Mouse (Mus musculus) forebrain, embryonic 15.5 days (tissue): ENCODE measurements around the gene Sgcd. TPM values are rescaled to one million over a fixed set of nuclear protein-coding genes. Genes with fewer than 3 reads are reported as not detected.

Experiments
- ATAC-seq: fragments of 200-750 bp; cut with Nextera tagmentation; replicated peaks from 2 replicates; pipeline ENCODE4 v1.8.0; 2017; ENCODE audit warnings: mild to moderate bottlenecking, moderate TSS enrichment, moderate library complexity
- H3K27ac ChIP-seq: fragments of 300-500 bp; sonication (generic); replicated peaks from 2 replicates; pipeline ENCODE4 v1.5.1; 2015; ENCODE audit warnings: mild to moderate bottlenecking, inconsistent platforms
- H3K27me3 ChIP-seq: fragments of 300-500 bp; sonication (generic); 2 replicates; pipeline ENCODE4 v1.6.1; 2015; ENCODE audit warnings: inconsistent platforms
- H3K36me3 ChIP-seq: fragments of 300-500 bp; sonication (generic); 2 replicates; pipeline ENCODE4 v1.6.1; 2015; ENCODE audit warnings: mild to moderate bottlenecking, inconsistent platforms
- H3K4me1 ChIP-seq: fragments of 300-500 bp; sonication (generic); 2 replicates; pipeline ENCODE4 v1.6.1; 2015; ENCODE audit warnings: inconsistent platforms
- H3K4me2 ChIP-seq: fragments of 300-500 bp; sonication (generic); replicated peaks from 2 replicates; pipeline ENCODE4 v1.6.1; 2015; ENCODE audit warnings: mild to moderate bottlenecking, inconsistent platforms
- H3K4me3 ChIP-seq: fragments of 300-500 bp; sonication (generic); 2 replicates; pipeline ENCODE4 v1.5.1; 2015; ENCODE audit warnings: mild to moderate bottlenecking, inconsistent platforms
- H3K9ac ChIP-seq: fragments of 300-500 bp; sonication (generic); replicated peaks from 2 replicates; pipeline ENCODE4 v1.6.1; 2015; ENCODE audit warnings: mild to moderate bottlenecking, inconsistent platforms
- H3K9me3 ChIP-seq: fragments of 300-500 bp; sonication (generic); 2 replicates; pipeline ENCODE4 v1.6.1; 2016; ENCODE audit warnings: inconsistent platforms
- WGBS: fragments of 180-500 bp; shearing (Covaris S2); methylation state at CpG from one replicate; pipeline ENCODE4 v1.1.7; 2015; ENCODE audit warnings: mixed read lengths; 5-methylcytosine and 5-hydroxymethylcytosine counted together
- polyA plus RNA-seq: library from polyadenylated mRNA; unstranded; fragments of >200 nt; fragmentation: Nextera tagmentation; extraction: Ambion mirVana; gene quantifications from 2 replicates; pipeline ENCODE4 v1.2.1, GENCODE M21; 2015

The Sgcd gene
- polyA plus RNA-seq, 1 experiment from 2014 or later = 3.2 TPM

- no peaks in the 10 kb centered on the region for H3K27me3 ChIP-seq
- no peak overlapping the region for H3K4me3 ChIP-seq
- H3K4me1 ChIP-seq = no peaks in the 10 kb centered on the region
- no peaks in the 10 kb centered on the region for H3K9me3 ChIP-seq
- 90% methylated on average over 5 of the region's 5 CpGs for WGBS
- no peak overlapping the region for H3K4me2 ChIP-seq
- no peaks in the 10 kb centered on the region for H3K36me3 ChIP-seq
- H3K27ac ChIP-seq = no peak overlapping the region
- no peak overlapping the region for H3K9ac ChIP-seq
- no peak for ATAC-seq
Measured at GRCm38 (mm10) chr11:47154837-47155430, 833.8 kb downstream of the Sgcd start.

DNA sequence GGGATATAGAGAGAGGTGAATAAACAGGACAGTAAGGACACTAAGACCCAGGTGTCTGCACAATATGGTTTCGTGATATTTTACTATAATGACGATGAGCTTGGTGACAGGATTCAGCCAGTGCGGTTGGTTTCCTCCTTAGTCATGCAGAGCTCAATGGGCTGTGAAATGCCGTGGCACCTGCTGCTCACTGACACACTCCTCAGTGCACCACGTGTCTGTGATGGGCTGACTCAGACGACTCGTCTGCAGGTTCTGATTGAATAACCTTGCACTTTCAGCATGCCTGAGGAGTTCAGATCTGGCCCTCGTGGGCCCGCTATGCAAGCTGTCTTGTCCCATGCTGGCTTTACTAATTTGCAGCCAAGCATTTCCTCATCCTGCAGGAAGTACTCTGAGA lies 839.2 kb downstream of the Sgcd start:
- no peak for ATAC-seq

DNA sequence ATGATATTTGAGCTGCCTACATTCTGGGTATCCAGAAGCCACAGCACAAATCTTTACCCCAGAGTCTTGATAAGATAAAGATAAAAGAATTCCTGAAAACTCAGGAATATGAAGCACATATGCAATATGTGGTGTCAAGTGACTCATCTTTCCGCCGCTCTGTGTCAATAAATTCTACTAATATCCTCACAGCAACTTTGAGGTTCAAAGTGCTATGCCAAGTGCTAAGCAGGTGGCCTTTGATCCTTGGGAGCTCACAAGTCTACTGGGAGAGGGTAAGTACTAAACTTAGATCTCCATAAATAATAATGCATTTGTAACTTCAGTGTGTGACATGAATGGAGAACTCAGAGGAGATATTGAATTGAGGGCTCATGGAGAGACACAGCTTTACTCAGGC lies 848.9 kb downstream of the Sgcd start:
- Histone ChIP-seq H3K4me1 (no peaks in the 10 kb centered on the region), H3K27ac (no peak overlapping the region), H3K36me3 (no peaks in the 10 kb centered on the region), H3K9ac (no peak overlapping the region), H3K27me3 (no peaks in the 10 kb centered on the region), H3K9me3 (no peaks in the 10 kb centered on the region), H3K4me2 (no peak overlapping the region), H3K4me3 (no peak overlapping the region)
- ATAC-seq = no peak
- WGBS = 90% methylated on average over 2 of the region's 2 CpGs

More for the DNA sequence above, 839.2 kb downstream of the Sgcd start:
- Histone ChIP-seq H3K27ac (no peak overlapping the region), H3K4me1 (no peaks in the 10 kb centered on the region), H3K9ac (no peak overlapping the region), H3K4me2 (no peak overlapping the region), H3K36me3 (no peaks in the 10 kb centered on the region), H3K27me3 (no peaks in the 10 kb centered on the region), H3K9me3 (no peaks in the 10 kb centered on the region), H3K4me3 (no peak overlapping the region)
- 66% methylated on average over 9 of the region's 9 CpGs for WGBS

DNA sequence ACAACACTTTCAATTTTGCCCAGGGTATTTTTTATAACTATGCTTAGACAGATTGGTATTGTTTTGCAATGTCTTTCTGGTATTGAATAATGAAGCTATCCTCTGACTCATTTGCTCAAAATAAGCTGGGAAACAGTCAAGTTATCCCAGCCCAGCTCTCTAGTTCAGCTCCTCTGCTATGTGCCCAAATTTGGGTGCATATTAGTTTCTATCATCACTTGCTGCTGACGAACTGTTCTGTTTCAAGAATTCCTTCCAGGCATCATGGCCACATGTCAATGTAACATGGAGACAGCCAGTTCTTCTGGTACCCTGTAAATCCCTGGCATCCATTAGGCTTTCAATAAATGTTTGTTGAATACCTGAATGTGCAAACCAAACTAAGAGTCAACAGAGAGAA lies 849.5 kb downstream of the Sgcd start:
- WGBS = 76% methylated on average over 1 of the region's 1 CpGs
- H3K4me2 ChIP-seq = no peak overlapping the region
- no peak overlapping the region for H3K4me3 ChIP-seq
- no peaks in the 10 kb centered on the region for H3K9me3 ChIP-seq
- H3K27me3 ChIP-seq = no peaks in the 10 kb centered on the region
- no peak for ATAC-seq
- no peak overlapping the region for H3K27ac ChIP-seq
- H3K9ac ChIP-seq = no peak overlapping the region
- no peaks in the 10 kb centered on the region for H3K36me3 ChIP-seq
- no peaks in the 10 kb centered on the region for H3K4me1 ChIP-seq

GRCm38 (mm10) chr11:47132410-47132809 lies 856.4 kb downstream of the Sgcd start:
- no peaks in the 10 kb centered on the region for H3K36me3 ChIP-seq
- WGBS = 96% methylated on average over 6 of the region's 6 CpGs
- no peak for ATAC-seq
- H3K9ac ChIP-seq = no peak overlapping the region
- no peak overlapping the region for H3K4me3 ChIP-seq
- no peak overlapping the region for H3K4me2 ChIP-seq
- H3K9me3 ChIP-seq = no peaks in the 10 kb centered on the region
- no peaks in the 10 kb centered on the region for H3K27me3 ChIP-seq
- H3K27ac ChIP-seq = no peak overlapping the region
- no peaks in the 10 kb centered on the region for H3K4me1 ChIP-seq

GRCm38 (mm10) chr11:47130432-47130831 lies 858.3 kb downstream of the Sgcd start:
- H3K27ac ChIP-seq = no peak overlapping the region
- 73% methylated on average over 3 of the region's 3 CpGs for WGBS
- no peaks in the 10 kb centered on the region for H3K9me3 ChIP-seq
- ATAC-seq = no peak
- no peaks in the 10 kb centered on the region for H3K36me3 ChIP-seq
- H3K27me3 ChIP-seq = no peaks in the 10 kb centered on the region
- no peaks in the 10 kb centered on the region for H3K4me1 ChIP-seq
- no peak overlapping the region for H3K4me3 ChIP-seq
- no peak overlapping the region for H3K9ac ChIP-seq
- H3K4me2 ChIP-seq = no peak overlapping the region

DNA sequence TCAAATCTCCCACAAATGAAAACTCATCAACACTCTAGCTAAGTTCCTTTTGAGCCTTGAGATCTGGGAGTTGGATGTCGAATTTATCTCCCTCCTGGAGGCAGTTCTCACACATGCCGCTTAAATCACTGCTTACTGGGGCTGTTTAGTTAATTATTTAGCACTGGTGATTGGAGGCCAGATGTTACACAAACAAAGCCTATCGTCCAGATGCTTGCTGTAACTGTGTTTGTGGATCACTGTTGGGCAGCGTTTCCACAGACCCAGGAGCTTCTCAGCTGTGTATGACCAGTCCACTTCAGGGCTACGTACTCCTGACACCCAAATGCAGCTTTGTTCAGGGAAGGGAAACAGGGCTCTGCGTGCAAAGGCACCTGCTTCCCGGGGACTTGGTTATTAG lies 858.8 kb downstream of the Sgcd start:
- no peak overlapping the region for H3K9ac ChIP-seq
- H3K9me3 ChIP-seq = no peaks in the 10 kb centered on the region
- no peak overlapping the region for H3K4me3 ChIP-seq
- no peak overlapping the region for H3K4me2 ChIP-seq
- no peaks in the 10 kb centered on the region for H3K36me3 ChIP-seq
- WGBS = 76% methylated on average over 7 of the region's 7 CpGs
- no peaks in the 10 kb centered on the region for H3K27me3 ChIP-seq
- ATAC-seq = no peak
- H3K27ac ChIP-seq = no peak overlapping the region
- no peaks in the 10 kb centered on the region for H3K4me1 ChIP-seq

- no peaks in the 10 kb centered on the region for H3K4me1 ChIP-seq
- no peaks in the 10 kb centered on the region for H3K27me3 ChIP-seq
- no peak overlapping the region for H3K4me3 ChIP-seq
- H3K9me3 ChIP-seq = no peaks in the 10 kb centered on the region
- WGBS = 91% methylated on average over 1 of the region's 1 CpGs
- no peak overlapping the region for H3K27ac ChIP-seq
- H3K9ac ChIP-seq = no peak overlapping the region
- ATAC-seq = no peak
- H3K36me3 ChIP-seq = no peaks in the 10 kb centered on the region
- H3K4me2 ChIP-seq = no peak overlapping the region
Measured at GRCm38 (mm10) chr11:47129166-47129565, 859.6 kb downstream of the Sgcd start.

DNA sequence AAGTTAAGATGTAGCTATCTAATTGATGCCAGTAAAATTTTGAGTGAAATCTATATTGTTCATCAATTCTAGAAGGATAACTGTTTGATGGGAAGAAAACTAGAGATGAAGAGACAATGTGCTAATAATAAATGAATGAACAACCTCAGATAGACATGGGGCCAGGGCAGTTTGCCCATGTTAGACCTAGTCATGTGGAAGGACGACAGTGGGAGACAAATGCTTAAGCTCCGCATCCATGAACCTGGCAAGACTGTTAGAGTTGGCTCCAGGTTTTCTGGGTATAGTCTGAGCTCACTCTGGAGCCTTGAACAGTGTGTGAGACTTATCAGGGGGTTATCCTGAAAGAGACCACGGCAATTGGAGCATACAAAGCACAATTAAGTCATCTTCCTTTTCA lies 860.4 kb downstream of the Sgcd start:
- no peak overlapping the region for H3K9ac ChIP-seq
- H3K27ac ChIP-seq = no peak overlapping the region
- 76% methylated on average over 3 of the region's 3 CpGs for WGBS
- no peaks in the 10 kb centered on the region for H3K27me3 ChIP-seq
- H3K4me2 ChIP-seq = no peak overlapping the region
- ATAC-seq = no peak
- no peaks in the 10 kb centered on the region for H3K4me1 ChIP-seq
- no peaks in the 10 kb centered on the region for H3K9me3 ChIP-seq
- H3K36me3 ChIP-seq = no peaks in the 10 kb centered on the region
- no peak overlapping the region for H3K4me3 ChIP-seq

DNA sequence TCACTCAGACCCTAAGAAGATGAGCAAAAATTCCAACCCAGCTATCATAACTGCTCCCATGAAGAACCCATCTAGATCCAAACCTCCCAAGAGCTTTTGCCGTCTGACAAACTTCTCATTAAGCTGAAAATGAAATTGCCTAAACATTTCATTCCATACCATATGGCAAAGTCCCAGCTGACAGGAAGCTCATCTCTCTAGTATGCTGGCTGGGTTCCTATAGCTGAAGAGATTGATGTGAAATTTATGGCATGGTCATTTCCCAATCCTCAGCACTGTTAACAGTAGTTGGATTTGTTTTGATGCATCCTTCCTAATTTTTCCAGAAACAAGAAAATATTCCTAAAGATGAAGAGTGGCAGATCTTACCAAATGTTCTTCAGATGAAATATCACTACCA lies 867.9 kb downstream of the Sgcd start:
- Histone ChIP-seq H3K27ac (no peak overlapping the region), H3K9me3 (no peaks in the 10 kb centered on the region), H3K4me1 (no peaks in the 10 kb centered on the region), H3K27me3 (no peaks in the 10 kb centered on the region), H3K36me3 (no peaks in the 10 kb centered on the region), H3K4me3 (no peak overlapping the region), H3K9ac (no peak overlapping the region), H3K4me2 (no peak overlapping the region)
- ATAC-seq = no peak
- 86% methylated on average over 1 of the region's 1 CpGs for WGBS

- no peak overlapping the region for H3K4me3 ChIP-seq
- WGBS = 16% methylated on average over 2 of the region's 2 CpGs
- H3K27ac ChIP-seq = no peak overlapping the region
Measured at GRCm38 (mm10) chr11:47117896-47118295, 870.9 kb downstream of the Sgcd start.

DNA sequence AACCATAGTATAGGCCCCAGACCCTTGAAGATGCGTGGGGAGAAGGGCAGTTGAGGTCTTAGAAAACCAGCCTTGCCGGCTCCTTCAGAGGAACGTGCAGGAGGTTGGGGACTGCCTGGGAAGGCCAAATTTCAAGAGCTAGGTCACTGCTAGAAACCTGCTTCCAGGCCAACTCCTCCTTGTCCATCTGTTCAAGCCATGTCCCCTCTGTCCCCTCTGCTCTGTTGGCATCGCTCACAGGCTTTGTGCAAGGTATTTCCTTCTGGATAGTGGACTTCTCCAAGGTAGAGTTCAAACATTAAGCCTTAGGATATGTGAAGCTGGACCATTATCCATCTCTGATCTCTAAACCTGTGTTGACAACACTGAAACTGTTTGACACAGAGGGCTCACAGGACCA lies 874.4 kb downstream of the Sgcd start:
- H3K27me3 ChIP-seq = no peaks in the 10 kb centered on the region
- no peak overlapping the region for H3K27ac ChIP-seq
- H3K9ac ChIP-seq = no peak overlapping the region
- H3K4me2 ChIP-seq = no peak overlapping the region
- no peaks in the 10 kb centered on the region for H3K4me1 ChIP-seq
- WGBS = 92% methylated on average over 4 of the region's 4 CpGs
- no peak overlapping the region for H3K4me3 ChIP-seq
- no peak for ATAC-seq
- H3K9me3 ChIP-seq = no peaks in the 10 kb centered on the region
- no peaks in the 10 kb centered on the region for H3K36me3 ChIP-seq

More at GRCm38 (mm10) chr11:47117896-47118295, 870.9 kb downstream of the Sgcd start:
- Histone ChIP-seq H3K9me3 (no peaks in the 10 kb centered on the region), H3K4me1 (no peaks in the 10 kb centered on the region), H3K9ac (no peak overlapping the region), H3K27me3 (no peaks in the 10 kb centered on the region), H3K4me2 (no peak overlapping the region), H3K36me3 (no peaks in the 10 kb centered on the region)
- ATAC-seq = no peak

DNA sequence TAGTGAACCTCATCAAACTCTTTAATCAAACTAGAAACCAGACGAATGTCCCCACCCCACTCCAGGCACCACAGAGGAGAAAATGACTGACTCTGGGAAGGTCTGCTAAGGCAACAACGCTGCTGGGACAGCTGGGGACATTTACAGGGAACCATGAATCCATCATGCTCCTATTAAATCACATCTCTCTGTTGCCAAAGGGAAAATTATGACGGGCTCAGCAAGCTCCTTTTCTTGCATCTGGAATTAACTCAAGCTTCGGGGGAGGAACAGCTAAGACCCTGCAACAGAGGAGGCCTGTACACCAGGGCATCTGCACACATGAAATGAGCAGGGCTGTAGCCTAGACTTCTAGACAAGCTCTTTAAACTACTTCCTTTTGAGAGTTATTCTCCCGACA lies 875.7 kb downstream of the Sgcd start:
- no peaks in the 10 kb centered on the region for H3K27me3 ChIP-seq
- no peak overlapping the region for H3K27ac ChIP-seq
- no peaks in the 10 kb centered on the region for H3K36me3 ChIP-seq
- ATAC-seq = no peak
- 79% methylated on average over 5 of the region's 5 CpGs for WGBS
- no peak overlapping the region for H3K4me2 ChIP-seq
- no peaks in the 10 kb centered on the region for H3K4me1 ChIP-seq
- H3K9ac ChIP-seq = no peak overlapping the region
- H3K9me3 ChIP-seq = no peaks in the 10 kb centered on the region
- no peak overlapping the region for H3K4me3 ChIP-seq
